Mouse (Mus musculus) yolk sac, embryonic 10.5 days (tissue): ENCODE data around the gene Trap1a.
"Not testable (repeated sequence)": the region's sequence is repeated elsewhere in the genome, so short reads cannot be mapped to it uniquely, and the experiment has no call there.

Experiments used
- DNase-seq: peaks from one replicate; pipeline ENCODE4 v3.0.0-alpha.2; 2017; ENCODE audit warnings: low spot score

Gene Trap1a

DNA sequence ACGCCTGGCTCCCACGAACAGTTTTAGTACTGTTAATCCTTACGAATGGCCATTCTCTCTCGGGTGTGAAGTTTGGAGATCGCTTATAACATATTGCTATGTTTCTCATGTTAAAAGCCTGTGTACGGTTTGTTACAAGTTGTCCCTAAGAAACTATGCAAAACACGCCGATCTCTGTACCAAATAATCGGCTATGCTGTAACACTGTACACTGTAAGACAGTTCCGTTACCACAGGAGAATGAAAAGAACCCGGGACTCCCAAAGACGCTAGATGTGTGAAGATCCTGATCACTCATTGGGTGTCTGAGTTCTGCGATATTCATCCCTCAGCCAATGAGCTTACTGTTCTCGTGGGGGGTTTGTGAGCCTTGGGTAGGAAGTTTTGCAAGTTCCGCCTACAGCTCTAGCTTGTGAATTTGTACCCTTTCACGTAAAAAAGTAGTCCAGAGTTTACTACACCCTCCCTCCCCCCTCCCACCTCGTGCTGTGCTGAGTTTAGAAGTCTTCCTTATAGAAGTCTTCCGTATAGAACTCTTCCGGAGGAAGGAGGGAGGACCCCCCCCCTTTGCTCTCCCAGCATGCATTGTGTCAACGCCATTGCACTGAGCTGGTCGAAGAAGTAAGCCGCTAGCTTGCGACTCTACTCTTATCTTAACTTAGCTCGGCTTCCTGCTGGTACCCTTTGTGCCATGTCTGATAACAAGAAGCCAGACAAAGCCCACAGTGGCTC, at the start of gene Trap1a:
TSS of gene Trap1a (plus strand) at position 421 of the 732 bp plus-strand sequence.
- peak; percentile 71 for DNase-seq

DNA sequence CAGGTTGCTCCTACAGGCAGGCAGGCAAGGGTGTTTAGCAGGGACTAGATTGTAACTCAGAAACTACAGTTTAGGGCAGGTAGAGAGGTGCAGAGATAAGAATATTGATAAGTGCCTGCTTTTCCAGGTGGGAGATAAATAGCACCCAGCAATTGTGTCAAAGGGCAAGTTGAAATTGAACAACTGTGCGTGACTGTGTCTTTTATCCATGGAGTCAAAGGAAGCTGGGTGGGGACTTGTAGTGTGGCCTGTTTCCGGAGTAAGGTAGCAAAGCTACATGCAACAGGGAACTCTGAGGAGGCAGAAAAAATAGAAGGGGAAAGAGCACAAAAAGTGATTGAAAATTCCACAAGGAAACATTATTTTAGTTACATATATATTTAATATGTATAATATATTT, 40.4 kb upstream of the Trap1a start:
- no peak for DNase-seq

DNA sequence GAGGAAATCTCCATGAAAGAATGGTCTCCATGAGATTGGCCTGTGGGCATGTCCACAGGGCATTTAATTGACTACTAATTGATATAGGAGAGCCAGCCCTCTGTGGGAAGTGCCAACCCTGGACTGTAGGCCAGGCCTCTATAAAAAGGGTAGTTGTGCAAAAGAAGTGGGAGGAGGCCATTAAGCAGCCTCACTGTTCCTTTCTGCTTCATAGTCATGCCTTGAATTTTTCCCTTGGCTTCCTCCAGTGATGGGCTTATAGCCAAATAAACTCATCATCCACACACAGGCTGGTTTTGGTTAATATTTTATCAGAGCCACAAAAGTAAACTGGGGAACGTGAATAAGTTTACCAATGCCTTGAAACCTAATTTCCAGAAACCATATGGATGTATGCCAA, 38.2 kb upstream of the Trap1a start:
- no peak for DNase-seq

GRCm38 (mm10) chrX:139317356-139317755, 16.1 kb upstream of the Trap1a start:
- DNase-seq: not testable (repeated sequence)

- no peak for DNase-seq
Measured at GRCm38 (mm10) chrX:139332583-139332982, 900 bp upstream of the Trap1a start.

DNA sequence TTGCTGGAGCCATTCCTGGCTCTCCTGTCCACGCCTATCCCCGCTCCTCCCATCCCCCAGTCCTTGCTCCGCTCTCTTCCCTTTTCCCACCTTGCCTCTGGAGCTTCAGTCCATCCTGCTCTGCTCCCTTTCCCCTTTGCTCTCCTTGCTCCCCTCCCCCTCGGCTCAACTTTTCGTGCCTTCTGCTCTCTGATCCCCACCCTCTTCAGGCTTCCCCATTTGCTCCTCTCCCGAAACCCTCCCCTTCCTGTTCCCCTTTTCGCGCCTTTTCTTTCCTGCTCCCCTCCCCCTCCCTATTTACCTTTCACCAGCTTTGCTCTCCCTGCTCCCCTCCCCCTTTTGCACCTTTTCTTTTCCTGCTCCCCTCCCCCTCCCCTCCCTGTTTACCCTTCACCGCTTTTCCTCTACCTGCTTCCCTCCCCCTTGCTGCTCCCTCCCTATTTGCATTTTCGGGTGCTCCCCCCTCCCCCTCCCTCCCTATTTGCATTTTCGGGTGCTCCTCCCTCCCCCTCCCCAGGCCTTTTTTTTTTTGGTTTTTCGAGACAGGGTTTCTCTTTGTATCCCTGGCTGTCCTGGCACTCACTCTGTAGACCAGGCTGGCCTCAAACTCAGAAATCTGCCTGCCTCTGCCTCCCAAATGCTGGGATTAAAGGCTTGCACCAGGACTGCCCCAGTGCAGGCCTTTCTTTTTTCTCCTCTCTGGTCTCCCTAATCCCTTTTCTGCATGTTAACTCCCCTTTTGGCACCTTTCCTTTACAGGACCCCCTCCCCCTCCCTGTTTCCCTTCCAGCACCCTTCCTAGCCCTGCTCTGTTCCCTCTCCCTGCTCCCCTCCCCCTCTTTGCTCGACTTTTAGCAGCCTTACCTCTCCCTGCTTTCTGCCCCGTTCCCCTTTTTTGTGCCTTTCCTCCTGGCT, 1.3 kb downstream of the Trap1a start:
- peak; percentile 85 for DNase-seq

DNA sequence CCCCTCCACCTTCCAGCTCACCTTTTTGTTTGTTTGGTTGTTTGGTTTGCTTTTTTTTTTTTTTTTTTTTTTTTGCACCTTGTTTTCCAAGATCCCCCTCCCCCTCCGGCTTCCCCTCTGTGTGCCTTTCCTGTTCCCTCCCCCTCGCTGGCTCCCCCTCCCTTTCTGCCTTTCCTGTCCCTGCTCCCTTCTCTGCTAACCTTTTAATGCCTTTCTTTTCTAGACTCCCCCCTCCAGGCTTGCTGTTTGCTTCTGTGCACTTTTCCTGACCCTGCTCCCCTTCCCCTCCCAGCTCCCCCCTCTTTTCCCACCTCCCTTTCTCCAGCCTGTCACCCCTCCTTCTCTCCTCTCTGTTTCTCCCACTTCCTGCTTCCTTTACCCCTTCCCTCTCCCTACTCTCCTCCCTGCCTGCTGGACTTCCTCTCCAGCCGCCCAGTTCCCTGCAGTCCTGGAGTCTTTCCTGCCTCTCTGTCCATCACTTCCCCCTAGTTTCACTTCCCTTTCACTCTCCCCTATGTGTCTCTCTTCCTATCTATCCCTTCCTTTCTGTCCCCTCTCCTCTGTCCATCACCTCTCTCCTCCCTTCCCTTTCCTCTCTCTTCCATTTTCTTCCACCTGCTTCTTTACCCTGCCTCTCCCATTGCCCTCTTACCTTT, 2.1 kb downstream of the Trap1a start:
- peak; percentile 19 for DNase-seq

DNA sequence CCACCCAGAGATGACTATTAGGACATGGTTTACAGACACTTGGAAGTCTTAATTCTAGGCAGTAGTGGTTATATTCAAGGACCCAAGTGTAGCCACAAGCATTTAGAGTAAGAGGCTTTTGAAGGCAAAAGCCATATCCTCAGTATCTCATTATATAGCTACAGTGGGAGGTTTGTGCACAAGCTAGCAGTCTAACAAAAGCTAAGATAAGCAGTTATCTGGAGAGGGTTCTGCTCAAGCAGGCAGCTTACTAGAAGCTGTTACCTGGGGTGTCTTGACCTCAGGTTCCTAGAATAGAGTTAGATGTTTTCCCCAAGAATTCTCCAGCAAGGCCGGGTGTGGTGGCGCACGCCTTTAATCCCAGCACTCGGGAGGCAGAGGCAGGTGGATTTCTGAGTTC, 6.1 kb downstream of the Trap1a start:
- DNase-seq: no peak

DNA sequence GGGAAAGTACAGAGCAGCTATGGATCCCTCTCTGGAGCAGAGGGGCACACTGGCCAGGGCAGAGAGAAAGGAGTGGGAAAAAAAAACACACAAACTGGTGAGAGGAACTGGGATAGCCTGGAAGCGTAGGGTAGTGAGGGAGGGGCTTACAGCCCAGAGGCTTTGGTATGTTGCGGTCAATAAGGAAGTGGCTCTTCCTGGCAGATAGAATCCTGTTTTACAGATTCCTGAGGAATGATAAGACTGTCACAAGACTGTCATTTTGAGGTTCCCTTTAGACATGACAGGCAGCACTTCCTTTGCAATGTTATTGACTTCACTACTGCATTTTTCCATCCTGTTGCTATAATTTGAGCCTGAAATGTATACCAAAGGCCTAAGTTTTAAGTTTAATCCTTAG, 7.7 kb downstream of the Trap1a start:
- DNase-seq: no peak

- no peak for DNase-seq
Measured at GRCm38 (mm10) chrX:139352192-139352772, 18.8 kb downstream of the Trap1a start.

GRCm38 (mm10) chrX:139357639-139358260, 24.3 kb downstream of the Trap1a start:
- DNase-seq: no peak

DNA sequence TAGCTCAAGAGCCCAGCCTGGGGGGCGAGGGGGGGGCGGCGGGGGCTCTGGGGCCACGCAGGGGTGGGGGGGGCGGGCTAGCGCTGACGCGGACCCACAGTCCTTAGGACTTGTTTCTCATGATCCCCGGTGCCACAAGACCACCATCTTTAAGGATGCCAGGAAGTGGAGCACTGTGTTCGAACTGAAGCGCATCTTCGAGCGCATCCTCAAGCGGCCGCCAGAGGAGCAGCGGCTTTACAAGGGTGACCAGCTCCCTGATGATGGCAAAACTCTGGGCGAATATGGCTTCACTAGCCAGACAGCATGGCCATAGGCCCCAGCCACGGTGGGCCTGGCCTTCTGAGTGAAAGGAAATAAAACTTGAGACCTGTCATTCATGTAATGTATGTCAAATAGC, 24.9 kb downstream of the Trap1a start:
- DNase-seq: no peak

GRCm38 (mm10) chrX:139366837-139367528, 33.5 kb downstream of the Trap1a start:
- no peak for DNase-seq

DNA sequence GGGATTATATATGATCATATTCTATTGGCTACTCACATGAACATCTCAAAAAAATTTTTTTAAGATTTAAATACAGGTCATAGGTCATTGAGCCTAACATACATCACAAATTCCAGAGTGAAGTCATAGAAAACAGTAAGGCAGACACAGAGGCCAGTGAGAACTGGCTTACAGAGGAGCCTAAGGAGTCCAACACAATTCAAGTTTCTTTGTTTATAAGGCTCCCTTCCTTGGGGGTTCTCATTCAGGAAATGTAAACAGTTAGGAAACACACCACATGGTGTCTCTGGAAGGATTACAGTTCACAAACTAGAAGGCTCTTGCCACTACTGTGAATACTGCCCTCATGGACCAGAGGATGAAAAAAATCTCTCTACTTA, 34.0 kb downstream of the Trap1a start:
- no peak for DNase-seq

- DNase-seq: no peak
Measured at GRCm38 (mm10) chrX:139369122-139369521, 35.6 kb downstream of the Trap1a start.

DNA sequence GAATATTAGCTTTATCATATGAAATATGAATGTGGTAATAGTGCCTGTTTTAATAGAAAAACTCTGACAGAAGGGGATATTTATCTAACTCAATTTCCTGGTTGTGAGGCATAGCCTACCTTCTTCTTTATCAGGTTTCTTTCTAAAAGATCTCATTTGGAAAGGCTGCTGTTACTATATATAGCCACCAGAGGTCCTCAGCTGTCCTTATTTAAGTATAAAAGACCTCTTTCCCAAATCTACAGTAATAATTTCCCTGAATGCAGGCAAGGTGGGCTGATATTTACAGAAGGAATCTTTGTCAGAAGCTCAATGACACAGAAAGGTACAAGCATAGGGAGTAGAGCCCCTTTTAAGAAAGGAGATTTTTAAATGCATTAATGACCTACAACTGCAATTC, 39.2 kb downstream of the Trap1a start:
- DNase-seq: no peak
